Mouse (Mus musculus): ENCODE results near the gene Cavin1. TPM values are rescaled to one million over a fixed set of nuclear protein-coding genes. Genes with fewer than 3 reads are reported as not detected.
"Not testable (repeated sequence)": the region's sequence is repeated elsewhere in the genome, so short reads cannot be mapped to it uniquely, and the experiment has no call there.

The Cavin1 gene
- 11.4 and 12.3 TPM in 2 replicates for polyA plus RNA-seq (2014; fragmentation: Nextera tagmentation; extraction: Ambion mirVana)

DNA sequence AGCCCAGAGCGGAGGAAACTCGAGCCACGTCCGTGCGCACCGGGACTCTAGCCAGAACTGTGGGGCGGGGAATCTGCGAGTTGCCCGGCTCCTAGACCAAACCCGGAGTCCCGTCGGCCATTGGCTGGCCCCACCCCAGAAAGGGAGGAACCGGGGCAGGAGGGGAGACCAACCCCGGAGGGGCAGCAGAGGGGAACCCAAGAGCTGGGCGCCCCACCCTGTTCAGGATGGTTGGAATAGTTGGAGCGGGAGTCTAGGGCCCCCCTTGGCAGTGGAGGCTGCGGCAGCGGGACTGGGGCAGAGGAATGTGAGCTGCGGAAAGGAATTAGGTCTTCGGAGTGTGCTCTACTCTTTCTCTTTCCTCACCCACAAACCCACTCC lies at the start of gene Cavin1:
Gene Cavin1 (minus strand): TSS at position 331 of the 381 bp plus-strand sequence.
- DNase-seq (ENCODE audit: low spot score): peak; percentile 52
- Histone ChIP-seq H3K9me3 (ENCODE audit: control insufficient read depth, low read length) (no peaks in the 10 kb centered on the region), H3K27ac (ENCODE audit: low read depth, low read length) (no peak within 1 kb of the TSS), H3K27me3 (ENCODE audit: control insufficient read depth, insufficient read depth, low read length) (peaks cover 44% of the 10 kb centered on the region), H3K4me2 (ENCODE audit: low read depth) (peak within 1 kb of the TSS; percentile 44), H3K36me3 (ENCODE audit: control insufficient read depth, insufficient read depth, low read length) (no peaks in the 10 kb centered on the region), H3K9ac (ENCODE audit: low read length) (peak within 1 kb of the TSS; percentile 26; the same call in 1 of the 2 replicates), H3K4me1 (ENCODE audit: control insufficient read depth, insufficient read depth, low read length) (peaks cover 6% of the 10 kb centered on the region; the same call in 1 of the 2 replicates), H3K4me3 (ENCODE audit: low read depth, low read length) (peak within 1 kb of the TSS; percentile 34)
- 1% methylated on average over 20 of the region's 20 CpGs for WGBS
- no peak for ATAC-seq (ENCODE audit: insufficient read depth, low FRiP score, low TSS enrichment)

DNA sequence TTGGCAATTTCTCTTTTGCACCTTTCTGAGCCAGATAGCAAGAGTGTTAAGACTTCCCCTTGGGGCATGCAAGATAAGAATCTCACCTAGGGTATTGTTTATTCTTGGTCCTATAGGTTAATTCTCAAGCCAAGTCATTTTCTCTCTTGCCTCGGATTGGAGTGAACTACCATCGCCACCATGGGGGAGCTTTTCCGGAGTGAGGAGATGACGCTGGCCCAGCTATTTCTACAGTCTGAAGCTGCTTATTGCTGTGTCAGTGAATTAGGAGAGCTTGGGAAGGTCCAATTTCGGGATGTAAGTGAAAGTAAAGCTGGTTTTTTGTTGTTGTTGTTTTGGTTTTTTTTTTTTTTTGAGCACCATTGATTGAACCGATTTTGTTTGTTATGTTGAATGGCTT lies 41.0 kb upstream of the Cavin1 start:
- H3K4me1 ChIP-seq (ENCODE audit: control insufficient read depth, insufficient read depth, low read length): peaks cover 14% of the 10 kb centered on the region
- H3K4me2 ChIP-seq (ENCODE audit: low read depth): no peak overlapping the region
- no peaks in the 10 kb centered on the region for H3K27me3 ChIP-seq (ENCODE audit: control insufficient read depth, insufficient read depth, low read length)
- H3K9me3 ChIP-seq (ENCODE audit: control insufficient read depth, low read length): no peaks in the 10 kb centered on the region
- no peak overlapping the region for H3K27ac ChIP-seq (ENCODE audit: low read depth, low read length)
- H3K36me3 ChIP-seq (ENCODE audit: control insufficient read depth, insufficient read depth, low read length): no peaks in the 10 kb centered on the region
- H3K9ac ChIP-seq (ENCODE audit: low read length): no peak overlapping the region
- H3K4me3 ChIP-seq (ENCODE audit: low read depth, low read length): no peak overlapping the region
- DNase-seq (ENCODE audit: low spot score): no peak
- no peak for ATAC-seq (ENCODE audit: insufficient read depth, low FRiP score, low TSS enrichment)
- WGBS: 90% methylated on average over 6 of the region's 6 CpGs

GRCm38 (mm10) chr11:101009888-101010784 lies 39.4 kb upstream of the Cavin1 start:
- peak; percentile 17 for DNase-seq (ENCODE audit: low spot score)
- Histone ChIP-seq H3K9ac (ENCODE audit: low read length) (peak overlapping the region; percentile 73), H3K4me3 (ENCODE audit: low read depth, low read length) (peak overlapping the region; percentile 60), H3K27ac (ENCODE audit: low read depth, low read length) (peak overlapping the region; percentile 65), H3K27me3 (ENCODE audit: control insufficient read depth, insufficient read depth, low read length) (no peaks in the 10 kb centered on the region), H3K36me3 (ENCODE audit: control insufficient read depth, insufficient read depth, low read length) (no peaks in the 10 kb centered on the region), H3K4me2 (ENCODE audit: low read depth) (peak overlapping the region; percentile 72), H3K4me1 (ENCODE audit: control insufficient read depth, insufficient read depth, low read length) (peaks cover 14% of the 10 kb centered on the region), H3K9me3 (ENCODE audit: control insufficient read depth, low read length) (no peaks in the 10 kb centered on the region)
- WGBS: 13% methylated on average over 29 of the region's 29 CpGs
- ATAC-seq (ENCODE audit: insufficient read depth, low FRiP score, low TSS enrichment): peak; percentile 48

GRCm38 (mm10) chr11:101009046-101009887 lies 38.6 kb upstream of the Cavin1 start, which contains the start of gene Atp6v0a1:
Atp6v0a1 (plus strand) TSS chr11:101009452.
- ATAC-seq (ENCODE audit: insufficient read depth, low FRiP score, low TSS enrichment) (peak; percentile 99), DNase-seq (ENCODE audit: low spot score) (peak; percentile 97)
- no peaks in the 10 kb centered on the region for H3K27me3 ChIP-seq (ENCODE audit: control insufficient read depth, insufficient read depth, low read length)
- peak within 1 kb of the TSS; percentile 73 for H3K9ac ChIP-seq (ENCODE audit: low read length)
- H3K4me1 ChIP-seq (ENCODE audit: control insufficient read depth, insufficient read depth, low read length): peaks cover 14% of the 10 kb centered on the region
- peak within 1 kb of the TSS; percentile 60 for H3K4me3 ChIP-seq (ENCODE audit: low read depth, low read length)
- peak within 1 kb of the TSS; percentile 72 for H3K4me2 ChIP-seq (ENCODE audit: low read depth)
- H3K36me3 ChIP-seq (ENCODE audit: control insufficient read depth, insufficient read depth, low read length): no peaks in the 10 kb centered on the region
- H3K27ac ChIP-seq (ENCODE audit: low read depth, low read length): peak within 1 kb of the TSS; percentile 65
- no peaks in the 10 kb centered on the region for H3K9me3 ChIP-seq (ENCODE audit: control insufficient read depth, low read length)
- under 1% methylated on average over 44 of the region's 44 CpGs for WGBS

DNA sequence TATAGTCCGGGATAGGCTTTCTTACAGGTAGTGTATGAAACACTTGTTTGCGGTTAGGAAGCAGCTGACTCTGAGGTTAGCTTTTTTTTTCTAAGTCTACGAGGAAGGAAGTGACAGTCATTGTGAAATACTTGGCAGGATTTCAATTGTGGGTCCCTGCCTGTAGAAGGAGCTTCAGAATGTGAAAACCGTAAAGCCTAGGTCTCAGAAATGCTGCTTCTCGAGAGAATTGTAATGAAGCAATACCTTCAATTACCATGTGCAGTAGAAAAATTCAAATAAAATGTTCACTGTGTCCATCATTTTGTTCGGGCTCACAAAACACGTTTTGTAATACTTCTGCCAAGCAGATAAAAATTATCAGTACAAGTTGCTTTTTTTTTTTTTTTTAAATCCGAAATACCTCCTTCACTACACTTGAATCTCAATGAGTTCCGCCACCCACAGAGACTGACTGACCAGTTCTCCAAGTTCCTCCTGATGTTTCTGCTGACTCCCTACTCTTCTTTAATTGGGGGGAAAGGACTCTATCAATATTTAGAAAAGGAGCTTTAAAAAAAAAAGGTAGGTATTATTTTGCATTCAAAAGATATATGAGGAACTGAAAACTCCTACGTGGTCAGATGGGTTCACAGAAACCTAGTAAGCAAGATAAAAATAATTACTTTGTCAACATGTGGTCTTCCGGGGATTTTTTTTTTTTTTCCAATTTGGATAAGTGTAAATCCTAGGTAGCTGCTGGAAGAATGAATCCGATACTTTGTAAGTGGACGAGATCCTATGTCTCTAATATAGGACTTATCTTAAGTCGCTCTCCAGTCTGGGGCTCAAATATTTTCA lies 37.7 kb upstream of the Cavin1 start:
- peak overlapping the region; percentile 65 for H3K27ac ChIP-seq (ENCODE audit: low read depth, low read length)
- no peaks in the 10 kb centered on the region for H3K9me3 ChIP-seq (ENCODE audit: control insufficient read depth, low read length)
- no peaks in the 10 kb centered on the region for H3K27me3 ChIP-seq (ENCODE audit: control insufficient read depth, insufficient read depth, low read length)
- no peaks in the 10 kb centered on the region for H3K36me3 ChIP-seq (ENCODE audit: control insufficient read depth, insufficient read depth, low read length)
- DNase-seq (ENCODE audit: low spot score) (no peak), ATAC-seq (ENCODE audit: insufficient read depth, low FRiP score, low TSS enrichment) (no peak)
- H3K9ac ChIP-seq (ENCODE audit: low read length): peak overlapping the region; percentile 73
- H3K4me1 ChIP-seq (ENCODE audit: control insufficient read depth, insufficient read depth, low read length): peaks cover 14% of the 10 kb centered on the region
- peak overlapping the region; percentile 60 for H3K4me3 ChIP-seq (ENCODE audit: low read depth, low read length)
- H3K4me2 ChIP-seq (ENCODE audit: low read depth): peak overlapping the region; percentile 72
- WGBS: 60% methylated on average over 14 of the region's 14 CpGs

GRCm38 (mm10) chr11:101003025-101003685 lies 32.5 kb upstream of the Cavin1 start:
- 45% methylated on average over 3 of the region's 3 CpGs for WGBS
- H3K4me2 ChIP-seq (ENCODE audit: low read depth): no peak overlapping the region
- no peaks in the 10 kb centered on the region for H3K4me1 ChIP-seq (ENCODE audit: control insufficient read depth, insufficient read depth, low read length)
- no peak overlapping the region for H3K4me3 ChIP-seq (ENCODE audit: low read depth, low read length)
- H3K36me3 ChIP-seq (ENCODE audit: control insufficient read depth, insufficient read depth, low read length): no peaks in the 10 kb centered on the region
- no peak overlapping the region for H3K27ac ChIP-seq (ENCODE audit: low read depth, low read length)
- no peak overlapping the region for H3K9ac ChIP-seq (ENCODE audit: low read length)
- no peak for ATAC-seq (ENCODE audit: insufficient read depth, low FRiP score, low TSS enrichment)
- no peaks in the 10 kb centered on the region for H3K9me3 ChIP-seq (ENCODE audit: control insufficient read depth, low read length)
- no peak for DNase-seq (ENCODE audit: low spot score)
- no peaks in the 10 kb centered on the region for H3K27me3 ChIP-seq (ENCODE audit: control insufficient read depth, insufficient read depth, low read length)

- H3K4me1 ChIP-seq (ENCODE audit: control insufficient read depth, insufficient read depth, low read length); H3K27ac ChIP-seq (ENCODE audit: low read depth, low read length); H3K9me3 ChIP-seq (ENCODE audit: control insufficient read depth, low read length); DNase-seq (ENCODE audit: low spot score); ATAC-seq (ENCODE audit: insufficient read depth, low FRiP score, low TSS enrichment); H3K4me3 ChIP-seq (ENCODE audit: low read depth, low read length); H3K36me3 ChIP-seq (ENCODE audit: control insufficient read depth, insufficient read depth, low read length); H3K9ac ChIP-seq (ENCODE audit: low read length); H3K27me3 ChIP-seq (ENCODE audit: control insufficient read depth, insufficient read depth, low read length); H3K4me2 ChIP-seq (ENCODE audit: low read depth): not testable (repeated sequence)
- WGBS: 92% methylated on average over 4 of the region's 6 CpGs
Measured at GRCm38 (mm10) chr11:101001875-101002552, 31.3 kb upstream of the Cavin1 start.

Measured in neural tube, embryonic 11.5 days (tissue).